Mouse (Mus musculus) urinary bladder, adult 2 months (tissue): ENCODE measurements around the gene Bcl2l11. TPM values are rescaled to one million over a fixed set of nuclear protein-coding genes. Genes with fewer than 3 reads are reported as not detected.
A peak's percentile ranks its signal among the peaks of the same experiment; 100 is the strongest.
"Not testable (repeated sequence)": the region's sequence is repeated elsewhere in the genome, so short reads cannot be mapped to it uniquely, and the experiment has no call there.

Experiments used
- DNase-seq: peaks from one replicate; pipeline ENCODE4 v3.0.0; 2022; ENCODE audit warnings: low spot score
- polyA plus RNA-seq: library from polyadenylated mRNA; depleted of rRNA; stranded (reverse); fragments of >200 nt; gene quantifications from 2 replicates; pipeline ENCODE4 v1.2.3, GENCODE M21; 2012; rRNA removed

Bcl2l11 gene
- 13.4 and 14.4 TPM in 2 replicates for polyA plus RNA-seq

GRCm38 (mm10) chr2:128125635-128126470, at the start of gene Bcl2l11:
Gene Bcl2l11, plus strand, starts transcription at chr2:128126038.
- DNase-seq = peak; percentile 99

GRCm38 (mm10) chr2:128076936-128077335, 48.9 kb upstream of the Bcl2l11 start:
- no peak for DNase-seq

- no peak for DNase-seq
These were observed 47.0 kb upstream of the Bcl2l11 start for GRCm38 (mm10) chr2:128078859-128079258.

GRCm38 (mm10) chr2:128079316-128079715, 46.5 kb upstream of the Bcl2l11 start:
- DNase-seq = no peak

GRCm38 (mm10) chr2:128083844-128084243, 42.0 kb upstream of the Bcl2l11 start:
- no peak for DNase-seq

DNA sequence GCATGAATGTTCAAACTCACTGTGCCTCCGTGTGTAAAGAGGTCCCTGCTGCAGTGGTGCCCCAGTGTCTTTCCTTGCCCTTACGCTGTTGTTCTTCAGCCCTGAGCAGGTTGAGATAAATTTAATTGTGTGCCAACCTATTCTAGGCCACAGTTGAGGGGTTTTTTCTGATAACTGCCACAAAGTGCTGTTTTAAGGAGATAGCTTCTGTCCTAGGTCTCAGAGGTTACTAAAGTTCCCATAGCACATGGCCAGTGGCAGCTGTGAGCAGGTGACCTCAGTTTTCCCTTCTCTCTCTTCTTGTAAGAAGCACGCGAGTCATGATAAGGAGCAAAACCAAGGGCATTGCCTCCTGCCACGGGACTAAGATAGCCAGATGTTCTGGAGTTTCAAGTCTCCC, 41.2 kb upstream of the Bcl2l11 start:
- DNase-seq = no peak

- no peak for DNase-seq
These were observed 40.4 kb upstream of the Bcl2l11 start for GRCm38 (mm10) chr2:128085481-128085880.

- no peak for DNase-seq
These were observed 39.4 kb upstream of the Bcl2l11 start for GRCm38 (mm10) chr2:128086301-128086886.

DNA sequence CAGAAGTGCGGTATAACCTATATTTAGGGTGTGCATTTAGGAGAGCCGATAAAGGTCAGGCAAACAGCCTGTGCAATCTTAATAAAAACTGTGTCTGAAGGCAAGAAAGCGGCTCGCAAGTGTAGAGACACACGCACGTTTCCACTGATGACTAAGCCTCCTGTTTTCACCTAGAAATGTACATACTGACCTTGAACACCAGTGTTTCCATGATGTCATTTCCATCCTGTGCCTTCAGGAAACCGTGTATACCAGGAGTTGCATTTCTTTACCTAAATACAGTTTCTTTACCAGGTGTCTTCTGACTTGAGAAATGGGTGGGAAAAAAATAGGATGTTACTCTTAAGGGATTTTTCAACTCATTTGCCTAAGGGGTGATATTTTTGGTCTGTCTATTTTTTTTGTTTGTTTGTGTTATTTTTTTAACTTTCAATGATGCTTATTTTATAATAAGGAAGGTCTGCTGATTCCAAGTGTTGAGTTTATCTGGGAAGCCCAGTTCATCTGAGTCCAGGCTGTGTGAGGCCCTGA, 38.8 kb upstream of the Bcl2l11 start:
- no peak for DNase-seq

GRCm38 (mm10) chr2:128087798-128088545, 37.9 kb upstream of the Bcl2l11 start:
- DNase-seq = no peak

- DNase-seq = no peak
These were observed 35.5 kb upstream of the Bcl2l11 start for GRCm38 (mm10) chr2:128090283-128090885.

GRCm38 (mm10) chr2:128091431-128092369, 34.1 kb upstream of the Bcl2l11 start:
- DNase-seq = no peak

- DNase-seq = no peak
These were observed 33.4 kb upstream of the Bcl2l11 start for GRCm38 (mm10) chr2:128092451-128092850.

DNA sequence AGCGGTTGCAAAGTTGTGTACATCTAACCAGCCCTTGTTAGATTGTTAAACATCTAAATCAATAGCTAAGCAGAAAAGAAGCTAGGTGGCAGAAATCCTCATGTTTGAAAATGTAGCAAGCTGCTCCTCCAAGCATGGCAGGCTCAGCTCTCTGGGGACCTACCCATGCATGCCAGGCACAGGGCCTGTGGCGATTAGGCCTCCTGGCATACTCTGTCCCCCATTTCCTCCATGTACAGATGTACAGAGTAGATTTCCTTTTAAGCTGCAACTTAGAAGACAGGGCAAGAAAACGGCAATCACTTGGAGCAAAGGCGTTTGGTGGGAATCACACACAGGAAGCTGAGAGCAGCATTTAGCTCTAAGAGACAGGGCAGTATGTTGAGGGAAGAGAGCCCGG, 31.6 kb upstream of the Bcl2l11 start:
- no peak for DNase-seq

DNA sequence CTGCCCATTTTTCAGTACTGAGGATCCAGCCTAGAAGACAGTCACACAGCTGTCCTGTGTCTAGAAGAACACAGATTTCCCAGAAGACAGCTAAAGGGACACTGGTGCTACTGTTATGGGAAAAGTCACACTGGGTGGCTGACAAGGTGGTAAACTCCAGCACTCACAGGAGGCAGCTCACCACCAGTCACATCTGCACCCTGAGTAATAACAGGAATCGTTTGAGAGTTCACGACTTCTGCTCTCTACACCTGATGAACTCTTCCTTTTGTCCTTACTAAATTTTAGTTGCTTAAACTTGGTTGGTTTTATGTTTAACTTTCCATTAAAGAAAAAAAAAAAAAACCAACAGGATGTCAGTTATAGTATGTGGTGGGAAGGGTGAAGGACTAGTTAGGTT, 31.2 kb upstream of the Bcl2l11 start:
- no peak for DNase-seq

DNA sequence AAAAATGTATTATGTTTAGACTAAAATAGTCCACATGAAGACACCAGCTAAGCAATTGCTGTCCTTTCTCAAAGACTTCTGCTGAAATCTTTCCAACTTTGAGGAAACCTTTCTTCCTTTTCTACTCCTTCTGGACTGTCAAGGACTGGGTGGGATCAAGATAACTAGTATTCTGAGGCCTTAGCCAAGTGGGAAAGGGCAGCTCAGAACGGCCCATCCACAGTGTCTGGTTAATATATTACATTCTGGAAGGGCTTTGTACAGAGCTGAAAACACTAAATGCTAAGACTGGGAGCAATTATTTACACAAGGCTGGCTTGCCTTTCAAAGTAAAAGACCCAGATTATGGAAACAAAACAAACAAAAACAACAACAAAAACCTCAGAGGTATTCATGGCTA, 30.6 kb upstream of the Bcl2l11 start:
- no peak for DNase-seq

DNA sequence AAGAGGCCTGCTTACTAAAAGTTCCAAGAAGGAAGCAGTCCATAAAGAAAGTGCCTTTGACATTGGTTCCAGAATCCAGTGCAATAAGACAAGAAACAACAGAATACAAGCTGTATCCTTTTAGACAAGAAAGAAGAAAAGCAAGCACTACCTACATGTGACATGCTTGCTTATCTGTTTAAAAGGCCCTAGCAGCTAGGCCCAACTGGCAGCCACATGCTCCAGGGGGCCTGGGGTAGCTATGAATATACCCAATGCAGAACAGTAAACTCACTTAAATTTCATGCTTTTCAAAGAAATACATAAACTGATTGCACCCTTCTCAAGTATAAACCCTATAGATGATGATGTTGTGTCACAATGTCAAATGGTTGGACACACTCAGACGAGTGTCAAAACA, 29.8 kb upstream of the Bcl2l11 start:
- no peak for DNase-seq

DNA sequence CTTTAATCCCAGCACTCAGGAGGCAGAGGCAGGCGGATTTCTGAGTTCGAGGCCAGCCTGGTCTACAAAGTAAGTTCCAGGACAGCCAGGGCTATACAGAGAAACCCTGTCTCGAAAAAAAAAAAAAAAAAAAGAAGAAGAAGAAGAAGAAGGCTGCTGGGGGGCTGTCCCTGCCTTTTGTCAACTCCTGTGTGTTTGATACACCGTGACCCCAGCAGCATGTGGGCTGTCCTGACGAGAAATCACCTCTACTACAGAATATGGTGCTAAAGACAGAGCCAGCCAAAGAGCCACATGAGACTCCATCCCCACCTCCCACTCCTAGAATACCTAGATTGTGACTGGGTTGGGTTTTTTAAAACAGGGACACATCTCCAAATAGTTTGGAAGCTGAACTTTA, 27.7 kb upstream of the Bcl2l11 start:
- DNase-seq = not testable (repeated sequence)

DNA sequence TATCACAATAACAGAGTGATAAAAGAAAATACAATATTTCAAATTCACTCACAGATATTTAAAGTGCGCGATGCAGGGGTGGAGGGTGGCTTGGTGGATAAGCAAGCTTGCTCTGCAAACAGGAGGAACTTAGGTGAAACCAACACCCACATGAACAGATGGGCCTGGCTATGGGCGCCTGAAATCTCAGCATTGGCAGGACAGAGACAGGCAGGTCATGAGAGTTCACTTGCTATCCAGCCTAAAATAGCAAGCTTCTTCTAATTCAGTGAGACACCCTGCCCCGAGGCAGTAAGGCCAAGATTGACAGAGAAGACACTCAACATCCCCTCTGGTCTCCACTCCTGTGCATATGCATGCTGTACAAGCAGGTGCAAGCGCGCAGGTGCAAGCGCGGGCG, 23.8 kb upstream of the Bcl2l11 start:
- DNase-seq = no peak

- no peak for DNase-seq
These were observed 21.0 kb upstream of the Bcl2l11 start for GRCm38 (mm10) chr2:128104815-128105214.

- no peak for DNase-seq
These were observed 20.2 kb upstream of the Bcl2l11 start for GRCm38 (mm10) chr2:128105651-128106050.
